Comparison of ENCODE assay signal across 8 mouse cellular contexts in genomic region chr1:178798333-178798732, GRCm38 (mm10).
DNase-seq lines count a peak whose midpoint lies in the region; ATAC-seq lines count a peak whose summit lies in the region.

No protein-coding gene starts in this region.

- H3K4me1 ChIP-seq in lung, embryonic 16.5 days (replicated peaks; ENCODE audit: control insufficient read depth, insufficient read depth, low read length) = no peaks in the 10 kb centered on the region; the same call in 1 of the 2 replicates
- H3K4me1 ChIP-seq in embryonic facial prominence, embryonic 13.5 days = peaks cover 51% of the 10 kb centered on the region
- no peaks in the 10 kb centered on the region; the same call in 1 of the 2 replicates for H3K4me1 ChIP-seq in hindbrain, embryonic 11.5 days (replicated peaks; ENCODE audit: control insufficient read depth, insufficient read depth, low read length)
- H3K4me1 ChIP-seq in neural tube, embryonic 14.5 days (ENCODE audit: control insufficient read depth, insufficient read depth, low read length) = peaks cover 4% of the 10 kb centered on the region; the same call in 1 of the 2 replicates

- no peaks in the 10 kb centered on the region for H3K27me3 ChIP-seq in lung, embryonic 16.5 days (ENCODE audit: control insufficient read depth, insufficient read depth, low read depth, low read length)
- no peaks in the 10 kb centered on the region for H3K27me3 ChIP-seq in embryonic facial prominence, embryonic 13.5 days
- H3K27me3 ChIP-seq in hindbrain, embryonic 11.5 days (ENCODE audit: control insufficient read depth, insufficient read depth, low read length) = no peaks in the 10 kb centered on the region
- H3K27me3 ChIP-seq in neural tube, embryonic 14.5 days (ENCODE audit: control insufficient read depth, insufficient read depth, low read length) = no peaks in the 10 kb centered on the region

- peak; percentile 31; the same call in 1 of the 2 replicates for ATAC-seq in lung, embryonic 16.5 days (ENCODE audit: low read depth)
- no peak for ATAC-seq in embryonic facial prominence, embryonic 13.5 days (ENCODE audit: insufficient number of reproducible peaks, insufficient read depth, low FRiP score, low TSS enrichment, low read depth)
- ATAC-seq in hindbrain, embryonic 11.5 days (ENCODE audit: low FRiP score) = no peak
- ATAC-seq in neural tube, embryonic 14.5 days (ENCODE audit: low read depth) = peak; percentile 56; the same call in 1 of the 2 replicates

- no peaks in the 10 kb centered on the region for H3K36me3 ChIP-seq in lung, embryonic 16.5 days (ENCODE audit: control insufficient read depth, insufficient read depth, low read length)
- H3K36me3 ChIP-seq in embryonic facial prominence, embryonic 13.5 days = no peaks in the 10 kb centered on the region
- H3K36me3 ChIP-seq in hindbrain, embryonic 11.5 days (ENCODE audit: control insufficient read depth, insufficient read depth, low read length) = no peaks in the 10 kb centered on the region
- H3K36me3 ChIP-seq in neural tube, embryonic 14.5 days (ENCODE audit: control insufficient read depth, insufficient read depth, low read length) = no peaks in the 10 kb centered on the region

- no peak overlapping the region for H3K4me3 ChIP-seq in lung, embryonic 16.5 days (ENCODE audit: low read length)
- peak overlapping the region; percentile 28 for H3K4me3 ChIP-seq in embryonic facial prominence, embryonic 13.5 days
- no peak overlapping the region for H3K4me3 ChIP-seq in hindbrain, embryonic 11.5 days (ENCODE audit: low read depth, low read length)
- no peak overlapping the region for H3K4me3 ChIP-seq in neural tube, embryonic 14.5 days (ENCODE audit: low read depth, low read length)

- intact Hi-C loops in left cerebral cortex, postnatal 4 days (cut with DNase I) = no loop called here

- no peak overlapping the region for H3K9ac ChIP-seq in lung, embryonic 16.5 days (ENCODE audit: low read length)
- H3K9ac ChIP-seq in embryonic facial prominence, embryonic 13.5 days = peak overlapping the region; percentile 55; the same call in 1 of the 2 replicates
- no peak overlapping the region for H3K9ac ChIP-seq in hindbrain, embryonic 11.5 days (ENCODE audit: low read depth, low read length)
- no peak overlapping the region for H3K9ac ChIP-seq in neural tube, embryonic 14.5 days (replicated peaks; ENCODE audit: low read depth, low read length)

- under 1% methylated on average over 5 of the region's 5 CpGs for WGBS in lung, embryonic 16.5 days
- 2% methylated on average over 5 of the region's 5 CpGs for WGBS in embryonic facial prominence, embryonic 13.5 days
- WGBS in hindbrain, embryonic 11.5 days = 10% methylated on average over 5 of the region's 5 CpGs
- WGBS in neural tube, embryonic 14.5 days = 4% methylated on average over 5 of the region's 5 CpGs

- H3K4me2 ChIP-seq in lung, embryonic 16.5 days (ENCODE audit: low read depth, low read length) = no peak overlapping the region
- peak overlapping the region; percentile 50 for H3K4me2 ChIP-seq in embryonic facial prominence, embryonic 13.5 days
- peak overlapping the region; percentile 8; the same call in 1 of the 2 replicates for H3K4me2 ChIP-seq in hindbrain, embryonic 11.5 days (replicated peaks; ENCODE audit: low read depth, low read length)
- H3K4me2 ChIP-seq in neural tube, embryonic 14.5 days (ENCODE audit: low read depth, low read length) = peak overlapping the region; percentile 23

- DNase-seq in lung, postnatal 36 days = no peak
- DNase-seq in hindbrain, embryonic 11.5 days (ENCODE audit: low spot score) = peak; percentile 23
- DNase-seq in left cerebral cortex, postnatal 4 days = peak; percentile 40
- DNase-seq in B cell, adult 2 months = no peak
- no peak for DNase-seq in adrenal gland, adult 8-10 months

- H3K9me3 ChIP-seq in lung, embryonic 16.5 days (ENCODE audit: control insufficient read depth, low read length) = no peaks in the 10 kb centered on the region
- no peaks in the 10 kb centered on the region for H3K9me3 ChIP-seq in embryonic facial prominence, embryonic 13.5 days
- no peaks in the 10 kb centered on the region for H3K9me3 ChIP-seq in hindbrain, embryonic 11.5 days (ENCODE audit: control insufficient read depth, low read length)
- H3K9me3 ChIP-seq in neural tube, embryonic 14.5 days (ENCODE audit: control insufficient read depth, low read length) = no peaks in the 10 kb centered on the region

- H3K27ac ChIP-seq in lung, embryonic 16.5 days (ENCODE audit: low read length) = no peak overlapping the region
- H3K27ac ChIP-seq in embryonic facial prominence, embryonic 13.5 days = peak overlapping the region; percentile 81
- H3K27ac ChIP-seq in hindbrain, embryonic 11.5 days (ENCODE audit: low read depth, low read length) = no peak overlapping the region
- H3K27ac ChIP-seq in neural tube, embryonic 14.5 days (ENCODE audit: low read depth, low read length) = no peak overlapping the region

Comparison
In these comparisons a context has a peak if more than half of its experiments do, and no peak if none do; other contexts are left out.
1. ATAC-seq: peak in lung, embryonic 16.5 days (single experiment) and neural tube, embryonic 14.5 days (single experiment); none in embryonic facial prominence, embryonic 13.5 days (single experiment) and hindbrain, embryonic 11.5 days (single experiment).
2. DNase-seq: peak in hindbrain, embryonic 11.5 days (single experiment) and left cerebral cortex, postnatal 4 days (single experiment); none in lung, postnatal 36 days (single experiment), B cell, adult 2 months (0 of 2) and adrenal gland, adult 8-10 months (single experiment).